Mouse (Mus musculus) brain, embryonic 14.5 days (tissue): Measurements from ENCODE around the gene Zfp677. TPM values are rescaled to one million over a fixed set of nuclear protein-coding genes. Genes with fewer than 3 reads are reported as not detected.
"Not testable (repeated sequence)": the region's sequence is repeated elsewhere in the genome, so short reads cannot be mapped to it uniquely, and the experiment has no call there.

ENCODE experiments used
- DNase-seq: peaks from one replicate; pipeline ENCODE4 v3.0.0-alpha.2; 2011; ENCODE audit warnings: low read depth
- CTCF ChIP-seq: fragments of 200-500 bp; IDR thresholded peaks from 2 replicates; pipeline ENCODE4 v1.5.1; 2012; ENCODE audit warnings: inconsistent platforms, mild to moderate bottlenecking, moderate library complexity, borderline replicate concordance; ENCODE audit not compliant: insufficient read depth, insufficient read length; ENCODE audit errors: extremely low read depth
- POLR2A ChIP-seq: fragments of 200-500 bp; IDR thresholded peaks from 2 replicates; pipeline ENCODE4 v1.6.1; 2012; ENCODE audit warnings: mild to moderate bottlenecking, inconsistent platforms, borderline replicate concordance; ENCODE audit not compliant: poor library complexity, insufficient read depth, insufficient read length, severe bottlenecking; ENCODE audit errors: extremely low read depth
- polyA plus RNA-seq: library from polyadenylated mRNA; depleted of rRNA; stranded (reverse); fragments of >200 nt; gene quantifications from 2 replicates; pipeline ENCODE4 v1.2.3, GENCODE M21; 2012; rRNA removed

The Zfp677 gene
- 2.3 and 2.4 TPM in 2 replicates for polyA plus RNA-seq

- DNase-seq, result peak; percentile 85
- TF ChIP-seq CTCF, result peak; percentile 59; the same call in 1 of the 2 replicates
- TF ChIP-seq POLR2A, result no peak
These were observed at the start of gene Zfp677 for GRCm38 (mm10) chr17:21383391-21384056. TSS of gene Zfp677 (plus strand) at chr17:21383748.

- not testable (repeated sequence) for DNase-seq
These were observed 15.5 kb upstream of the Zfp677 start for GRCm38 (mm10) chr17:21368018-21368417.

GRCm38 (mm10) chr17:21369925-21370719 lies 13.4 kb upstream of the Zfp677 start:
- no peak for TF ChIP-seq CTCF
- TF ChIP-seq POLR2A, result no peak
- peak; percentile 2 for DNase-seq

- DNase-seq, result no peak
- TF ChIP-seq POLR2A, result no peak
- no peak for TF ChIP-seq CTCF
These were observed 8.2 kb upstream of the Zfp677 start for GRCm38 (mm10) chr17:21375311-21375710.

- TF ChIP-seq POLR2A, result no peak
- no peak for TF ChIP-seq CTCF
- peak; percentile 0 for DNase-seq
These were observed 486 bp downstream of the Zfp677 start for GRCm38 (mm10) chr17:21384057-21384411.

- TF ChIP-seq CTCF (peak; percentile 54; the same call in 1 of the 2 replicates), POLR2A (no peak)
These were observed 39.4 kb downstream of the Zfp677 start, which contains the start of gene Zfp54 for GRCm38 (mm10) chr17:21422664-21423599. TSS of gene Zfp54 (plus strand) at chr17:21423227.

GRCm38 (mm10) chr17:21438806-21439400 lies 55.4 kb downstream of the Zfp677 start:
- DNase-seq, result not testable (repeated sequence)

More at GRCm38 (mm10) chr17:21422664-21423599, 39.4 kb downstream of the Zfp677 start, which contains the start of gene Zfp54:
- peak; percentile 82 for DNase-seq

Other genes with a start within 250 kb of the Zfp677 start
- not detected in 2 replicates for gene Vmn1r234, start 157.7 kb upstream of the Zfp677 start, polyA plus RNA-seq
- not detected in 2 replicates for gene Vmn1r235, start 127.3 kb upstream of the Zfp677 start, polyA plus RNA-seq
- not detected in 2 replicates for gene Vmn1r236, start 100.8 kb upstream of the Zfp677 start, polyA plus RNA-seq
- not detected in 2 replicates for gene Vmn1r237, start 71.9 kb upstream of the Zfp677 start, polyA plus RNA-seq
- gene Zfp54, start 39.5 kb downstream of the Zfp677 start, polyA plus RNA-seq, result 2.3 TPM in 2 replicates
- 5.3 and 6.1 TPM in 2 replicates for gene Zfp51, start 66.6 kb downstream of the Zfp677 start, polyA plus RNA-seq
- 3.6 and 4.1 TPM in 2 replicates for gene Zfp53, start 105.2 kb downstream of the Zfp677 start, polyA plus RNA-seq
- gene Zfp52, start 151.8 kb downstream of the Zfp677 start, polyA plus RNA-seq, result 1.0 and 1.5 TPM in 2 replicates
- 12.1 and 14.4 TPM in 2 replicates for gene Zfp948, start 183.3 kb downstream of the Zfp677 start, polyA plus RNA-seq